Mouse (Mus musculus) lung, postnatal 0 days (tissue): Measurements from ENCODE around the gene Olfr287.

Experiments
- CTCF ChIP-seq: IDR thresholded peaks from 2 replicates; pipeline ENCODE4 v1.5.1; 2016; ENCODE audit warnings: antibody characterized with exemption, mild to moderate bottlenecking
- EP300 ChIP-seq: IDR thresholded peaks from 2 replicates; pipeline ENCODE4 v1.6.1; 2016; ENCODE audit warnings: antibody characterized with exemption, mild to moderate bottlenecking, control low read depth

DNA sequence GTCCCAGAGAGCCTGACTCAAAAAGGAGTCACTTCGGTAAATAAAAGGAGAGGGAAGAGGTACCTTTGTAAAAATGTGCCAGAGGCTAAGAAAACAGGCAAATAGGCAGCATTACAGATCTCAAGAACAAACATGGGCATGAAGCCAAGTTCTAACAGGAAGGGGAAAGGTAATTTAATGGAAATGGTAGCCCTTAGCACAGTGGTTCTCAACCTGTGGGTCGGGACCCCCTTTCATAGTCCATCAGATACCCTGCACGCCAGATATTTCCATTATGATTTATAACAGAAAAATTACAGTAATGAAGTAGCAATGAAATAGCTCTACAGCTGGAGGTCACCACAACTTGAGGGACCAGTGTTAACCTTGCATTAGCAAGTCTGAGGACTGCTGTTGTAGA is 43.5 kb downstream of the Olfr287 start:
- TF ChIP-seq EP300, result no peak
- TF ChIP-seq CTCF, result no peak
